Mouse (Mus musculus) cerebellum, adult 9-11 months (tissue): ENCODE measurements around the gene Cyp2c38.
"Not testable (repeated sequence)": the region's sequence is repeated elsewhere in the genome, so short reads cannot be mapped to it uniquely, and the experiment has no call there.

Experiments used
- DNase-seq: peaks from one replicate; pipeline ENCODE4 v3.0.0; 2022

Cyp2c38 gene

GRCm38 (mm10) chr19:39462941-39463340 is at the start of gene Cyp2c38:
TSS of gene Cyp2c38 (minus strand) at chr19:39463075.
- no peak for DNase-seq

- DNase-seq = no peak
Observed at GRCm38 (mm10) chr19:39510534-39510933, 47.7 kb upstream of the Cyp2c38 start, which contains the start of gene Cyp2c39. TSS of gene Cyp2c39 (plus strand) at chr19:39510862.

GRCm38 (mm10) chr19:39509533-39509932 is 46.7 kb upstream of the Cyp2c38 start:
- no peak for DNase-seq

- no peak for DNase-seq
Observed at GRCm38 (mm10) chr19:39506341-39506740, 43.5 kb upstream of the Cyp2c38 start.

GRCm38 (mm10) chr19:39483961-39484360 is 21.1 kb upstream of the Cyp2c38 start:
- not testable (repeated sequence) for DNase-seq

- no peak for DNase-seq
Observed at GRCm38 (mm10) chr19:39463923-39464322, 1.0 kb upstream of the Cyp2c38 start.
